Mouse (Mus musculus) cerebellum, postnatal 14 days (tissue): ENCODE measurements around the gene Lhb.
"Not testable (repeated sequence)": the region's sequence is repeated elsewhere in the genome, so short reads cannot be mapped to it uniquely, and the experiment has no call there.

ENCODE experiments used
- DNase-seq, 2 experiments: peaks; one replicate each; pipeline ENCODE4 v3.0.0; 2021; ENCODE audit warnings: mixed read lengths in 2 of 2

The Lhb gene

GRCm38 (mm10) chr7:45420615-45420919 lies at the start of gene Lhb:
TSS of gene Lhb (plus strand) at chr7:45420820.
- no peak for DNase-seq

GRCm38 (mm10) chr7:45372371-45372770 lies 48.2 kb upstream of the Lhb start:
- no peak for DNase-seq

- no peak for DNase-seq
Observed at GRCm38 (mm10) chr7:45374620-45375019, 46.0 kb upstream of the Lhb start.

GRCm38 (mm10) chr7:45376057-45376456 lies 44.6 kb upstream of the Lhb start:
- DNase-seq, result no peak

GRCm38 (mm10) chr7:45386077-45386476 lies 34.5 kb upstream of the Lhb start:
- DNase-seq, result peak in 1 of 2 experiments; percentile 5

GRCm38 (mm10) chr7:45395129-45395541 lies 25.5 kb upstream of the Lhb start:
- peak in 1 of 2 experiments; percentile 79 for DNase-seq

- peak; percentile 100 for DNase-seq
Observed at GRCm38 (mm10) chr7:45395578-45396336, 24.9 kb upstream of the Lhb start, which contains the start of gene Snrnp70. TSS of gene Snrnp70 (minus strand) at chr7:45395742.

GRCm38 (mm10) chr7:45396337-45396775 lies 24.3 kb upstream of the Lhb start:
- DNase-seq, result not testable (repeated sequence)

GRCm38 (mm10) chr7:45396787-45397186 lies 23.8 kb upstream of the Lhb start:
- DNase-seq, result peak in 1 of 2 experiments; percentile 1

GRCm38 (mm10) chr7:45401521-45402085 lies 19.0 kb upstream of the Lhb start:
- DNase-seq, result peak in 1 of 2 experiments; percentile 2

- peak; percentile 62 to 85 for DNase-seq
Observed at GRCm38 (mm10) chr7:45403532-45404261, 16.9 kb upstream of the Lhb start.

GRCm38 (mm10) chr7:45405091-45406075 lies 15.2 kb upstream of the Lhb start, which contains the start of gene Kcna7:
TSS of gene Kcna7 (plus strand) at chr7:45405653.
- peak; percentile 82 to 87 for DNase-seq

- DNase-seq, result peak; percentile 34 to 36
Observed at GRCm38 (mm10) chr7:45406157-45407156, 14.2 kb upstream of the Lhb start.

- DNase-seq, result no peak
Observed at GRCm38 (mm10) chr7:45407836-45408235, 12.8 kb upstream of the Lhb start.

- DNase-seq, result peak in 1 of 2 experiments; percentile 0
Observed at GRCm38 (mm10) chr7:45408351-45408750, 12.3 kb upstream of the Lhb start.

GRCm38 (mm10) chr7:45408949-45409348 lies 11.7 kb upstream of the Lhb start:
- DNase-seq, result peak in 1 of 2 experiments; percentile 2

GRCm38 (mm10) chr7:45409497-45410163 lies 11.0 kb upstream of the Lhb start:
- peak in 1 of 2 experiments; percentile 15 for DNase-seq

- no peak for DNase-seq
Observed at GRCm38 (mm10) chr7:45412421-45412820, 8.2 kb upstream of the Lhb start.

- DNase-seq, result no peak
Observed at GRCm38 (mm10) chr7:45413113-45413863, 7.3 kb upstream of the Lhb start, which contains the start of gene Ntf5. TSS of gene Ntf5 (plus strand) at chr7:45413695.
